ENCODE assay signal across 8 mouse cellular contexts in the genomic region with DNA sequence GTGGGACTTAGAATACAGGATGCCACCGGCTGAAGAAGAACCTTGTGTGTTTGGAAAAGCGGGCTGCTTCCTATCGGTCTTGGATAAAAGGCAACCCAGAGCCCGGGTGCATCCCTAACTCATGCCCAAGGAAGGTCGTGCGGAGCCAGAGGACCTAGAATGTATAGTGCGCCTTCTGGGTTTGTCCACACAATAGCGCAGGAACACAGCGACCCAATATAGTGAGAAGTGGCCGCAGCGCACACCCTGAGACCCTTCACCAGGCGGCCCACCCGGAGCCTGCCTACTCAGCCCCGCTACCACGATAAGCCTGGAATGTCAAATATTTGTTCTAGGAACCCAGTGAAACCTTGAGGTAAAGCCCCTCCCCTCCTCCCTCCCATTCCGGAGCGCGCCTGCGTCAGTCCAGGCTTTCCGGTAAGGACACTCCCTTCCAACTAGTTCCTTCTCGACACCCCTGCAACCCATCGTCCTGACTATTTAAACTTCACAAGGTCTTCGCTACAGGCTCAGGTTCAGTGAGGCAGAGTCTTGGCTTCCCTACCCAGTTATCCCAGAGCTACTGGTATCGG. TPM values are rescaled to one million over a fixed set of nuclear protein-coding genes. Genes with fewer than 3 reads are reported as not detected.
DNase-seq lines count a peak whose midpoint lies in the region; ATAC-seq and TF ChIP-seq lines count a peak whose summit lies in the region.

No protein-coding gene starts in this region.

- 0 out of 2 replicates have a peak, but pooled peaks have one; percentile 26 for ATAC-seq in megakaryocyte-erythroid progenitor cell, adult 5-6 weeks (replicated peaks; ENCODE audit: low FRiP score, low TSS enrichment, poor library complexity, severe bottlenecking)

- peaks cover 40% of the 10 kb centered on the region for H3K27me3 ChIP-seq in E14TG2a.4 (ENCODE audit: insufficient read depth, low read length)
- peaks cover 76% of the 10 kb centered on the region for H3K27me3 ChIP-seq in embryonic facial prominence, embryonic 10.5 days (replicated peaks; ENCODE audit: low read depth, poor library complexity, severe bottlenecking)

- intact Hi-C loops in heart, postnatal 14 days (cut with DNase I): no loop called here

- H3K4me3 ChIP-seq in E14TG2a.4 (replicated peaks; ENCODE audit: low read length): peak overlapping the region; percentile 83
- H3K4me3 ChIP-seq in embryonic facial prominence, embryonic 10.5 days: peak overlapping the region; percentile 65

- H3K36me3 ChIP-seq in E14TG2a.4 (ENCODE audit: insufficient read depth, low read length): peaks cover 15% of the 10 kb centered on the region
- peaks cover 9% of the 10 kb centered on the region for H3K36me3 ChIP-seq in embryonic facial prominence, embryonic 10.5 days (replicated peaks)

- WGBS in embryonic facial prominence, embryonic 10.5 days: under 1% methylated on average over 24 of the region's 24 CpGs

- peaks cover 74% of the 10 kb centered on the region for H3K4me1 ChIP-seq in E14TG2a.4 (replicated peaks; ENCODE audit: low read depth, low read length)
- H3K4me1 ChIP-seq in embryonic facial prominence, embryonic 10.5 days: peaks cover 54% of the 10 kb centered on the region

- peak overlapping the region; percentile 74 for H3K27ac ChIP-seq in embryonic facial prominence, embryonic 10.5 days (replicated peaks)

- H3K9me3 ChIP-seq in E14TG2a.4 (ENCODE audit: low read length): no peaks in the 10 kb centered on the region
- H3K9me3 ChIP-seq in embryonic facial prominence, embryonic 10.5 days: no peaks in the 10 kb centered on the region

- TF ChIP-seq CTCF in E14TG2a.4 (conservative IDR thresholded peaks at IDR 0.05; ENCODE audit: low read length): no peak

- DNase-seq in cerebellum, postnatal 10 days: peak; percentile 53 to 54
- DNase-seq in cerebellum, adult 11-12 months: no peak
- DNase-seq in embryonic facial prominence, embryonic 10.5 days (ENCODE audit: low spot score): peak; percentile 80
- peak; percentile 57 to 59 for DNase-seq in heart, postnatal 14 days
- DNase-seq in kidney, postnatal 4 days: peak; percentile 71 to 80
- DNase-seq in testis, postnatal 10 days (ENCODE audit: low spot score): peak; percentile 77

RNA-seq across cellular contexts. Expression of a gene that starts 1.2 kb away (rescaled TPM):
- 7.5 and 10.5 TPM in 2 replicates for polyA plus RNA-seq in embryonic facial prominence, embryonic 10.5 days (2016; fragmentation: Nextera tagmentation; extraction: Ambion mirVana)
- 1 to 10 TPM in 1 of 2 experiments, under 1 TPM in 1; 0.45 to 1.0 TPM for total RNA-seq in heart, postnatal 14 days (2021)
- 0.68 and 1.4 TPM in 2 replicates for total RNA-seq in megakaryocyte-erythroid progenitor cell, adult 5-6 weeks (2014; fragmentation: Nextera tagmentation)
- total RNA-seq in megakaryocyte-erythroid progenitor cell, adult 5-6 weeks (2017): not detected in 2 replicates

RNA-seq across cellular contexts. Expression of a gene that starts 12.2 kb away (rescaled TPM):
- polyA plus RNA-seq in embryonic facial prominence, embryonic 10.5 days (2016; fragmentation: Nextera tagmentation; extraction: Ambion mirVana): 12.8 and 13.8 TPM in 2 replicates
- total RNA-seq in heart, postnatal 14 days (2021): 1 to 10 TPM; 5.5 to 8.1 TPM
- 2.7 and 3.2 TPM in 2 replicates for total RNA-seq in megakaryocyte-erythroid progenitor cell, adult 5-6 weeks (2014; fragmentation: Nextera tagmentation)
- 0.84 and 3.2 TPM in 2 replicates for total RNA-seq in megakaryocyte-erythroid progenitor cell, adult 5-6 weeks (2017)

RNA-seq across cellular contexts. Expression of a gene that starts 30.7 kb away (rescaled TPM):
- polyA plus RNA-seq in embryonic facial prominence, embryonic 10.5 days (2016; fragmentation: Nextera tagmentation; extraction: Ambion mirVana): 71.6 and 84.5 TPM in 2 replicates
- 10 to 100 TPM; 12.2 to 13.8 TPM for total RNA-seq in heart, postnatal 14 days (2021)
- total RNA-seq in megakaryocyte-erythroid progenitor cell, adult 5-6 weeks (2014; fragmentation: Nextera tagmentation): 2.6 and 4.2 TPM in 2 replicates
- total RNA-seq in megakaryocyte-erythroid progenitor cell, adult 5-6 weeks (2017): 5.1 and 6.7 TPM in 2 replicates
